Mouse (Mus musculus) cerebellum, adult 2 months (tissue): ENCODE measurements at regions not wholly inside any gene's neighbourhood (a gene's known extent, or its start where the extent isn't known, plus 50 kb on each side); places are given as distances from the start of the nearest gene placed in this dataset.
A peak's percentile ranks its signal among the peaks of the same experiment; 100 is the strongest.

Experiments
- DNase-seq, 2 experiments: peaks; one replicate each; pipeline ENCODE4 v3.0.0; 2021
- H3K27ac ChIP-seq: fragments of 200-500 bp; 2 replicates; pipeline ENCODE4 v1.5.1; 2012; ENCODE audit warnings: low read length, control low read depth, inconsistent platforms; ENCODE audit not compliant: insufficient read depth
- H3K27me3 ChIP-seq: fragments of 200-500 bp; 2 replicates; pipeline ENCODE4 v1.6.1; 2012; ENCODE audit warnings: inconsistent platforms, mild to moderate bottlenecking, low read length, moderate library complexity; ENCODE audit not compliant: control insufficient read depth, insufficient read depth
- H3K4me1 ChIP-seq: fragments of 200-500 bp; 2 replicates; pipeline ENCODE4 v1.6.1; 2011; ENCODE audit warnings: low read length; ENCODE audit not compliant: control insufficient read depth, insufficient read depth
- H3K4me3 ChIP-seq: fragments of 200-500 bp; replicated peaks from 2 replicates; pipeline ENCODE3; 2011; ENCODE audit warnings: mild to moderate bottlenecking, low read depth, low read length, control low read depth; ENCODE audit not compliant: insufficient read depth
- CTCF ChIP-seq: fragments of 200-500 bp; IDR thresholded peaks from 2 replicates; pipeline ENCODE4 v1.5.1; 2011; ENCODE audit warnings: low read depth, mild to moderate bottlenecking, control low read depth, low read length, moderate library complexity, borderline replicate concordance; ENCODE audit not compliant: insufficient read depth
- POLR2A ChIP-seq: fragments of 200-500 bp; IDR thresholded peaks from 2 replicates; pipeline ENCODE4 v1.6.1; 2011; ENCODE audit warnings: low read length, control low read depth, borderline replicate concordance; ENCODE audit not compliant: insufficient read depth
- WGBS: fragments of 180-500 bp; shearing (Covaris S2); methylation state at CpG from one replicate; pipeline ENCODE4 v1.1.7; 2018; 5-methylcytosine and 5-hydroxymethylcytosine counted together

DNA sequence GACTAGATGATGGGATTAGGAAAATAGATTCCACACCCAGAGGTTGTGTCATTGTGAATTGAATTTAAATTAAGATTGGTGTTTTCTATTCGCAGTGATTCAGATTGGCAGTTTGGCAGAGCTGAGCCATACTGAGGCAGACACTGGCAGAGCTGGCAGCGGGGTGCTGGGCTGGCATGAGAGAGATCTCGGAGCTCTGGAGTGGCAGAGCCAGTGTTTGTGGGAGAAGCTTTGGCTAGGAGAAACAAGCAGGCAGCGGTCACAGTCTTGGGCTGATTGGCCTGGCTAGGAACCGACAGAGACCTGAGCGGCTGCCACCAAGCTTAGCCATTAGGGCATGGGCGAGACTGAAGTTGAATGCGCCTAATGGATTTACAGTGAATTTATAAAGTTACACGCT lies 1240.3 kb upstream of the Crim1 start:
- H3K4me1 ChIP-seq: no peaks in the 10 kb centered on the region
- DNase-seq: peak in 1 of 2 experiments; percentile 5
- TF ChIP-seq POLR2A (no peak), CTCF (no peak)
- 12% methylated on average over 9 of the region's 9 CpGs for WGBS
- H3K27me3 ChIP-seq: no peaks in the 10 kb centered on the region
- H3K27ac ChIP-seq: no peak overlapping the region
- no peak overlapping the region for H3K4me3 ChIP-seq
